Mouse (Mus musculus) intestine, embryonic 16.5 days (tissue): ENCODE results near the gene Grik1. TPM values are rescaled to one million over a fixed set of nuclear protein-coding genes. Genes with fewer than 3 reads are reported as not detected.

Experiments
- ATAC-seq: fragments of 200-750 bp; cut with Nextera tagmentation; 2 replicates; pipeline ENCODE4 v1.8.0; 2017; ENCODE audit warnings: moderate TSS enrichment, moderate library complexity
- H3K27ac ChIP-seq: fragments of 300-500 bp; sonication (generic); 2 replicates; pipeline ENCODE4 v1.5.1; 2014; ENCODE audit warnings: mild to moderate bottlenecking, low read length
- H3K27me3 ChIP-seq: fragments of 300-500 bp; sonication (generic); replicated peaks from 2 replicates; pipeline ENCODE4 v1.6.1; 2014; ENCODE audit warnings: low read length, control low read depth, mixed read lengths; ENCODE audit not compliant: control insufficient read depth, insufficient read depth
- H3K36me3 ChIP-seq: fragments of 300-500 bp; sonication (generic); 2 replicates; pipeline ENCODE4 v1.6.1; 2014; ENCODE audit warnings: low read length, control low read depth; ENCODE audit not compliant: control insufficient read depth, insufficient read depth
- H3K4me1 ChIP-seq: fragments of 300-500 bp; sonication (generic); 2 replicates; pipeline ENCODE4 v1.6.1; 2014; ENCODE audit warnings: low read length, control low read depth, mixed read lengths; ENCODE audit not compliant: control insufficient read depth, insufficient read depth
- H3K4me2 ChIP-seq: fragments of 300-500 bp; sonication (generic); 2 replicates; pipeline ENCODE4 v1.6.1; 2014; ENCODE audit warnings: low read depth, low read length, control low read depth
- H3K4me3 ChIP-seq: fragments of 300-500 bp; sonication (generic); 2 replicates; pipeline ENCODE4 v1.5.1; 2014; ENCODE audit warnings: mild to moderate bottlenecking, low read length
- H3K9ac ChIP-seq: fragments of 300-500 bp; sonication (generic); 2 replicates; pipeline ENCODE4 v1.6.1; 2014; ENCODE audit warnings: low read depth, low read length
- H3K9me3 ChIP-seq: fragments of 300-500 bp; sonication (generic); 2 replicates; pipeline ENCODE4 v1.6.1; 2016; ENCODE audit warnings: low read length, control low read depth; ENCODE audit not compliant: control insufficient read depth
- WGBS: fragments of 180-500 bp; shearing (Covaris S2); extraction: QIAGEN DNeasy Blood & Tissue Kit; methylation state at CpG from one replicate; pipeline ENCODE4 v1.1.7; 2014; 5-methylcytosine and 5-hydroxymethylcytosine counted together
- polyA plus RNA-seq: library from polyadenylated mRNA; unstranded; fragments of >200 nt; fragmentation: Nextera tagmentation; extraction: Ambion mirVana; gene quantifications from 2 replicates; pipeline ENCODE4 v1.2.1, GENCODE M21; 2015

The Grik1 gene
- polyA plus RNA-seq, 1 experiment from 2014 or later = 1.0 TPM

- H3K4me1 ChIP-seq = no peaks in the 10 kb centered on the region
- no peak overlapping the region for H3K9ac ChIP-seq
- no peaks in the 10 kb centered on the region for H3K36me3 ChIP-seq
- no peaks in the 10 kb centered on the region for H3K9me3 ChIP-seq
- H3K27me3 ChIP-seq = no peaks in the 10 kb centered on the region
- WGBS = 65% methylated on average over 3 of the region's 3 CpGs
- no peak overlapping the region for H3K27ac ChIP-seq
- no peak overlapping the region for H3K4me2 ChIP-seq
- no peak overlapping the region for H3K4me3 ChIP-seq
- no peak for ATAC-seq
Measured at GRCm38 (mm10) chr16:88177364-88177763, 112.7 kb downstream of the Grik1 start.

- no peak overlapping the region for H3K9ac ChIP-seq
- H3K36me3 ChIP-seq = no peaks in the 10 kb centered on the region
- no peak overlapping the region for H3K27ac ChIP-seq
- WGBS = 83% methylated on average over 9 of the region's 9 CpGs
- no peaks in the 10 kb centered on the region for H3K4me1 ChIP-seq
- H3K27me3 ChIP-seq = no peaks in the 10 kb centered on the region
- ATAC-seq = no peak
- H3K9me3 ChIP-seq = no peaks in the 10 kb centered on the region
- H3K4me3 ChIP-seq = no peak overlapping the region
- no peak overlapping the region for H3K4me2 ChIP-seq
Measured at GRCm38 (mm10) chr16:88174083-88174721, 115.9 kb downstream of the Grik1 start.

GRCm38 (mm10) chr16:88166547-88166946, 123.5 kb downstream of the Grik1 start:
- no peaks in the 10 kb centered on the region for H3K9me3 ChIP-seq
- peak; percentile 82 for ATAC-seq
- no peak overlapping the region for H3K4me3 ChIP-seq

GRCm38 (mm10) chr16:88142574-88142973, 147.5 kb downstream of the Grik1 start:
- no peaks in the 10 kb centered on the region for H3K9me3 ChIP-seq
- no peaks in the 10 kb centered on the region for H3K27me3 ChIP-seq
- H3K4me3 ChIP-seq = no peak overlapping the region
- H3K27ac ChIP-seq = no peak overlapping the region
- H3K4me2 ChIP-seq = no peak overlapping the region
- H3K4me1 ChIP-seq = no peaks in the 10 kb centered on the region
- H3K36me3 ChIP-seq = no peaks in the 10 kb centered on the region
- H3K9ac ChIP-seq = no peak overlapping the region
- ATAC-seq = no peak
- 51% methylated on average over 2 of the region's 2 CpGs for WGBS

More at GRCm38 (mm10) chr16:88166547-88166946, 123.5 kb downstream of the Grik1 start:
- Histone ChIP-seq H3K36me3 (no peaks in the 10 kb centered on the region), H3K27ac (no peak overlapping the region), H3K9ac (no peak overlapping the region), H3K27me3 (no peaks in the 10 kb centered on the region), H3K4me1 (no peaks in the 10 kb centered on the region), H3K4me2 (no peak overlapping the region)

- no peak overlapping the region for H3K4me2 ChIP-seq
- WGBS = 63% methylated on average over 2 of the region's 2 CpGs
Measured at GRCm38 (mm10) chr16:88142136-88142535, 147.9 kb downstream of the Grik1 start.

GRCm38 (mm10) chr16:88141594-88141993, 148.5 kb downstream of the Grik1 start:
- Histone ChIP-seq H3K4me1 (no peaks in the 10 kb centered on the region), H3K4me3 (no peak overlapping the region), H3K36me3 (no peaks in the 10 kb centered on the region), H3K9ac (no peak overlapping the region), H3K27me3 (no peaks in the 10 kb centered on the region), H3K9me3 (no peaks in the 10 kb centered on the region), H3K4me2 (no peak overlapping the region), H3K27ac (no peak overlapping the region)
- no peak for ATAC-seq
- WGBS = 91% methylated on average over 2 of the region's 2 CpGs

More at GRCm38 (mm10) chr16:88142136-88142535, 147.9 kb downstream of the Grik1 start:
- H3K36me3 ChIP-seq = no peaks in the 10 kb centered on the region
- no peaks in the 10 kb centered on the region for H3K4me1 ChIP-seq
- no peak overlapping the region for H3K9ac ChIP-seq
- no peak overlapping the region for H3K4me3 ChIP-seq
- no peak overlapping the region for H3K27ac ChIP-seq
- no peaks in the 10 kb centered on the region for H3K27me3 ChIP-seq
- no peak for ATAC-seq
- no peaks in the 10 kb centered on the region for H3K9me3 ChIP-seq

GRCm38 (mm10) chr16:88138913-88139312, 151.2 kb downstream of the Grik1 start:
- WGBS = 56% methylated on average over 1 of the region's 1 CpGs
- Histone ChIP-seq H3K9me3 (no peaks in the 10 kb centered on the region), H3K9ac (no peak overlapping the region), H3K27ac (no peak overlapping the region), H3K27me3 (no peaks in the 10 kb centered on the region), H3K36me3 (no peaks in the 10 kb centered on the region), H3K4me2 (no peak overlapping the region), H3K4me3 (no peak overlapping the region), H3K4me1 (no peaks in the 10 kb centered on the region)
- ATAC-seq = no peak

GRCm38 (mm10) chr16:88132919-88133318, 157.1 kb downstream of the Grik1 start:
- Histone ChIP-seq H3K4me3 (no peak overlapping the region), H3K36me3 (no peaks in the 10 kb centered on the region), H3K4me1 (no peaks in the 10 kb centered on the region), H3K9me3 (no peaks in the 10 kb centered on the region), H3K27ac (no peak overlapping the region), H3K27me3 (no peaks in the 10 kb centered on the region), H3K9ac (no peak overlapping the region), H3K4me2 (no peak overlapping the region)
- 63% methylated on average over 2 of the region's 2 CpGs for WGBS
- no peak for ATAC-seq

GRCm38 (mm10) chr16:88131103-88131502, 159.0 kb downstream of the Grik1 start:
- Histone ChIP-seq H3K9ac (no peak overlapping the region), H3K4me2 (no peak overlapping the region), H3K4me1 (no peaks in the 10 kb centered on the region), H3K27me3 (no peaks in the 10 kb centered on the region), H3K9me3 (no peaks in the 10 kb centered on the region), H3K27ac (no peak overlapping the region), H3K4me3 (no peak overlapping the region), H3K36me3 (no peaks in the 10 kb centered on the region)
- ATAC-seq = no peak
- 86% methylated on average over 3 of the region's 3 CpGs for WGBS

GRCm38 (mm10) chr16:88125098-88125497, 165.0 kb downstream of the Grik1 start:
- Histone ChIP-seq H3K4me2 (no peak overlapping the region), H3K27ac (no peak overlapping the region), H3K27me3 (no peaks in the 10 kb centered on the region), H3K4me1 (no peaks in the 10 kb centered on the region), H3K36me3 (no peaks in the 10 kb centered on the region), H3K9ac (no peak overlapping the region), H3K4me3 (no peak overlapping the region), H3K9me3 (no peaks in the 10 kb centered on the region)
- WGBS = 82% methylated on average over 4 of the region's 4 CpGs
- no peak for ATAC-seq
